Mouse (Mus musculus): Measurements from ENCODE around the gene Camk1d. TPM values are rescaled to one million over a fixed set of nuclear protein-coding genes. Genes with fewer than 3 reads are reported as not detected.

The Camk1d gene
- polyA plus RNA-seq, 1 experiment = 25.6 TPM

DNA sequence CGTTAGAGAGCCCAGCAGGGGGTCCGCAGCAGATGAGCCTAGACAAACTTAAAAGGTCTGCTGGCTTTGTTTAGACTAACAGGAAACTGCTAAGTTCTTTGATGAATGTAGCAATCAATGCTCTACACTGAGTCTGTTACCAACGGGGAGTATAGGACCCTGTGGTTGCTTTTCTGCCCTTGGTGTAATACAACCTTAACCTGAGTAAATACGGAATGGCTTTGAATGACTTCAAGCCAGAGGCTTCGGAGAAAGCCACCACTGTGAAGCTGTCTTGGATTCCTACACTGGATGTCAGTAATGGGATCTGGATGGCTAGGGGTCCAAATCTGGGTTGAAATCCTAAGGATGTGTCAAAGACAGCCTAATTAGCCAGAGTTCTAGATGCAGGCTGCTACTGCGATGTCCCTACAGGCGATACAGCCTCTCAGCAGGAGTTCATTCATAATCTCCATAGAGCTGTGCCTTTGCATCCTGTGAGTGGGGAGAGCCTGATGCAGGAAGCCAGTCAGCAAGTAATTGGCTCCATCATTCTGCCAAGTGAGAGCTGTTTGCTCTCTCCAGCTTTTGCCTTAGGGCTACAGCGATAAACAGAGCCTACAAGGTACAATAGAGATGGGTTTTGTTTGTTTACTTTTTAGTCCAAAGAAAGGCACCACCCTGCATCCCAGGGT, 10.8 kb upstream of the Camk1d start:
- no peak for TF ChIP-seq CTCF (IDR thresholded peaks at IDR 0.05; ENCODE audit: borderline replicate concordance, insufficient read depth, low read depth, low read length)
- TF ChIP-seq POLR2A (IDR thresholded peaks at IDR 0.05; ENCODE audit: borderline replicate concordance, insufficient read depth, low read length) = no peak
- Histone ChIP-seq H3K4me1 (ENCODE audit: control insufficient read depth, insufficient read depth, low read length) (no peaks in the 10 kb centered on the region), H3K27ac (ENCODE audit: insufficient read depth, low read length) (no peak overlapping the region), H3K27me3 (ENCODE audit: control insufficient read depth, insufficient read depth, low read length) (no peaks in the 10 kb centered on the region), H3K4me3 (replicated peaks; ENCODE audit: insufficient read depth, low read depth, low read length) (no peak overlapping the region)
- DNase-seq = no peak
- WGBS = 27% methylated on average over 8 of the region's 8 CpGs

DNA sequence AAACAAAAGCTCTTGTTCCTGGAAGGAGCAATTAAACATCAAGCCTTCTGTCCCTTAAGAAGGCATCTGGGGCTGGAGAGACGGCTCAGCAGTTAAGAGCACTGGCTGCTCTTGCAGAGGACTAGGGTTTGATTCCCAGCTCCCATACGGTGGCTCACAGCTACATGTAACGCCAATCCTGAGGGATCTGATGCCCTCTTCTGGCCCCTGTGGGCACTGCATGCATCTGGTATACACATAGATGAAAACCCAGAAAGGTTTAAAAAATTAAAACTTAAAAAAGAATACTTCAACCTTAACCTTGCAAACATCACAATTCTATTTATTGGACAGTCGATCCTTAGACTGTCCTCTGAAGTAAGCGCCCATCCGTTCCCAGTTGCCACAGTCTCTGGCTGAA, 3.4 kb upstream of the Camk1d start:
- WGBS = 97% methylated on average over 6 of the region's 6 CpGs
- H3K4me3 ChIP-seq (replicated peaks; ENCODE audit: insufficient read depth, low read depth, low read length) = no peak overlapping the region
- no peak for DNase-seq
- no peaks in the 10 kb centered on the region for H3K27me3 ChIP-seq (ENCODE audit: control insufficient read depth, insufficient read depth, low read length)
- TF ChIP-seq CTCF (IDR thresholded peaks at IDR 0.05; ENCODE audit: borderline replicate concordance, insufficient read depth, low read depth, low read length) (no peak), POLR2A (IDR thresholded peaks at IDR 0.05; ENCODE audit: borderline replicate concordance, insufficient read depth, low read length) (no peak)
- H3K4me1 ChIP-seq (ENCODE audit: control insufficient read depth, insufficient read depth, low read length) = peaks cover 2% of the 10 kb centered on the region
- H3K27ac ChIP-seq (ENCODE audit: insufficient read depth, low read length) = no peak overlapping the region

DNA sequence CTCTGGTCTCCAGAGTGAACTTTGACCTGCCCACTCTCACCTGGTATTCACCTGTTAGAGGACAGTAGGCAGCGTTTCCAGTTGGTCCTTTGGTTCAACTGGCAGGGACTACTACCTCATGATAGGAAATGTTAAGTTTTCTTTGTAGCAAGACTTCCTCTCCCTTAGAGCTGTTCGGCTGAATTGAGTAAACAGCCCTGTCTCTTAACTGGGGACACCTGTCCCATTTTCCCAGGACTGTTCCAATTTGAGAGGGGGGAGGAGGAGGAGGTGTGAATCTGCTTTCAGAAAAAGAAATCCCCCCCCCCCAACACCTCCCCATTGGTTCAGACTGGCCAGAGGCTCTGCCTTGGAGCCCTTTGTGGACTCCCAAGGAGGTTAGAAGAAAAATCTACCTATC, 1.2 kb upstream of the Camk1d start:
- peak overlapping the region; percentile 98 for H3K4me3 ChIP-seq (replicated peaks; ENCODE audit: insufficient read depth, low read depth, low read length)
- peak in 1 of 2 experiments; percentile 54 for DNase-seq
- 39% methylated on average over 2 of the region's 2 CpGs for WGBS
- H3K27ac ChIP-seq (ENCODE audit: insufficient read depth, low read length) = no peak overlapping the region
- no peaks in the 10 kb centered on the region for H3K27me3 ChIP-seq (ENCODE audit: control insufficient read depth, insufficient read depth, low read length)
- TF ChIP-seq POLR2A (IDR thresholded peaks at IDR 0.05; ENCODE audit: borderline replicate concordance, insufficient read depth, low read length) (0 out of 2 replicates have a peak, but pooled peaks have one; percentile 17), CTCF (IDR thresholded peaks at IDR 0.05; ENCODE audit: borderline replicate concordance, insufficient read depth, low read depth, low read length) (no peak)
- peaks cover 3% of the 10 kb centered on the region for H3K4me1 ChIP-seq (ENCODE audit: control insufficient read depth, insufficient read depth, low read length)

DNA sequence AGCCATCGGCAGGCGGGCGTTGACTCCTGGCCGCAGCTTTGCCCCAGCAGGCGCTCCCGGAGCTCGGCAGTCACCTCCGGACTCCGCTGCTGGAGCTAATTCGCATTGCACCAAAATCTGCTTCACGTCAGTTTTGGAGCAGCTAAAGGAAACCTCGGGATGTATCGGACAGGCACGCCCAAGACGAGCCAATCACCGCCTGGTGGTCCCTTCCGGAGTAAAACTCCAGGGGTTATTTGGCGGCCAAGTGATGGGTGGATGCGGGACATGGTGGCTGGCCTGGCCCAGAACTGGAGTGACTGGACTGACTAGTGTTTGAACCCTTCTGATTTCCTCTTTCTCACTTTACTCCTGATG, 717 bp upstream of the Camk1d start:
- TF ChIP-seq POLR2A (IDR thresholded peaks at IDR 0.05; ENCODE audit: borderline replicate concordance, insufficient read depth, low read length) = no peak
- no peak for TF ChIP-seq CTCF (IDR thresholded peaks at IDR 0.05; ENCODE audit: borderline replicate concordance, insufficient read depth, low read depth, low read length)
- Histone ChIP-seq H3K4me3 (replicated peaks; ENCODE audit: insufficient read depth, low read depth, low read length) (peak overlapping the region; percentile 98), H3K4me1 (ENCODE audit: control insufficient read depth, insufficient read depth, low read length) (peaks cover 3% of the 10 kb centered on the region), H3K27ac (ENCODE audit: insufficient read depth, low read length) (peak overlapping the region; percentile 34; the same call in 1 of the 2 replicates), H3K27me3 (ENCODE audit: control insufficient read depth, insufficient read depth, low read length) (no peaks in the 10 kb centered on the region)
- DNase-seq = peak in 1 of 2 experiments; percentile 80
- WGBS = under 1% methylated on average over 19 of the region's 19 CpGs

DNA sequence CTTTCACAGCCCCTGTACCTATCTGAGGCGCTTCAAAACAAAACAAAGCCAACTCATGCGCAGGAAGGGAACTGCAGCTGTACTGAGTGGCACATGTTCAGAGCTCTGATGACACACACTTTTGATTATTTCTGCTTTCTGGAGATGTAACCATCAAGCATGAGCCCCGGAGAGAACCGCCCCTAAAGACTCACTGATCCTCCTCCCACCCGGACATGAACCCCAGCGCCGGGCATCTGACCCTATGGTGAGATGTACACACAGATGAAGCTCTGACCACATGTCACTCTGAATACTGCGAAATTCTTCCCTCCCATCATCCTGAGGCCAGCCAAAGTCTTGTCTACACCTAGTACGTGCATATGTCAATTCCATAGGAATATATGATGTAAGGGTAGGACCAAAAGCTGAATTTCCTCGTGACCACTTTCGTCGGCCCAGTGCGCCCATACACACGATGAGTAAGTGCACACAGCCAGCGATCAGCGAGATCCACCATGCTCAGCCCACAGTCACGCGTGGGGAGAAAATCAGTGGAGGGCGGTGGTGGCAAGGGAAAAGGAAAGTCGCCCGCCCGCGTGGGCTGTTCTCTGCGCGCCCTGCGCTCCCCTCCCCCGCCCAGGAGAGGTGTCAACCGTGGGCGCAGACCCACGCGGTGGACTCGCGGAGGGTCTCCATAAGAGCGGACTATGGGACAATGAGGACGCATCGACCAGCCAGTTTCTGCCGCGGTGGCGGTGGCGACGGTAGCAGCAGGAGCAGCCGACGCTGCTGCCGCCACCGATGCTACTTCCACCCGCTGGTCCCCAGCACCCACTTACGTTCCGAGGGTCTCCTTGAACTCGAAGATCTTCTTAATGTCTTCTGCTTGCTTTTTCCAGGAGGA, 747 bp downstream of the Camk1d start:
- Histone ChIP-seq H3K4me1 (ENCODE audit: control insufficient read depth, insufficient read depth, low read length) (peaks cover 5% of the 10 kb centered on the region), H3K27ac (ENCODE audit: insufficient read depth, low read length) (peak overlapping the region; percentile 71), H3K4me3 (replicated peaks; ENCODE audit: insufficient read depth, low read depth, low read length) (peak overlapping the region; percentile 98), H3K27me3 (ENCODE audit: control insufficient read depth, insufficient read depth, low read length) (no peaks in the 10 kb centered on the region)
- TF ChIP-seq CTCF (IDR thresholded peaks at IDR 0.05; ENCODE audit: borderline replicate concordance, insufficient read depth, low read depth, low read length) (no peak), POLR2A (IDR thresholded peaks at IDR 0.05; ENCODE audit: borderline replicate concordance, insufficient read depth, low read length) (no peak; the same call in 1 of the 2 replicates)
- peak; percentile 53 to 61 for DNase-seq
- under 1% methylated on average over 49 of the region's 49 CpGs for WGBS

DNA sequence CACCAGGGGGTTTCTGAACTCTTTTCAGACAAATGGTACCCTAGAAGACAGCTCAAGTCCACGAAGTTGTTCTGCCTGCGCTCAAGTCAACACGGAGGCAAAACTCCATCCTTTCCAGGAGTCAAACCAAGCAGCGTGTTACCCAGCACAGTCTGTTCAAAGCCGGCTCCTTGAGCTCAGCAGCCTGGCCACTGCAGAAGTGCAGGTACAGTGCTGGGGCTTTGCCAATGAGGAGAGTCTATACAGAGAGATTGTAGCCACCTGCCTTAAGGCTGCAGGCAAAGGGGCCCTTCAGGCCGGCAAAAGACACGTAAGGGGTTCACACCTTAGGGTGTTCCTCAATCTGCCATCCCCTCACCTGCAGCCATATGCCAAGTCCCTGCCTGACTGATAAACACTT, 2.1 kb downstream of the Camk1d start:
- WGBS = 43% methylated on average over 7 of the region's 7 CpGs
- Histone ChIP-seq H3K27ac (ENCODE audit: insufficient read depth, low read length) (no peak overlapping the region), H3K27me3 (ENCODE audit: control insufficient read depth, insufficient read depth, low read length) (no peaks in the 10 kb centered on the region), H3K4me1 (ENCODE audit: control insufficient read depth, insufficient read depth, low read length) (peaks cover 13% of the 10 kb centered on the region), H3K4me3 (replicated peaks; ENCODE audit: insufficient read depth, low read depth, low read length) (peak overlapping the region; percentile 6)
- peak; percentile 30 to 43 for DNase-seq
- TF ChIP-seq POLR2A (IDR thresholded peaks at IDR 0.05; ENCODE audit: borderline replicate concordance, insufficient read depth, low read length) = no peak
- TF ChIP-seq CTCF (IDR thresholded peaks at IDR 0.05; ENCODE audit: borderline replicate concordance, insufficient read depth, low read depth, low read length) = no peak

DNA sequence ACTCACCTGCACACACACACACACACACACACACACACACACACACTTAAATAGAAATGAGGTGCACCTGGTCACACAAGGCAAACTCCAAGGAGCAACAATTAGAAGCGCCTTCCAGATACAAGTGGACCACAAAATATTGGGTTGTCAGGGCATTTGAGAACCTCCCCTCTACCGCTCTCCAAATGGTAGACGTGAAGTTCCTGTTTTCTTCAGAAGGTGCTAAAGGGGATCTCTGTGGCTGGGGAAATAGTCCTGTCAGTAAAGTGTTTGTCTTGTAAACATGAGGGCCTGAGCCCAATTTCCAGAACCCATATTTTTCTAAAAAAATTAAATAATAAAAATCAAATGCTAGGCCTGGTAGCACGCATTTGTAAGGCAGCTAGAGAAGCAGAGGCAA, 4.4 kb downstream of the Camk1d start:
- DNase-seq = no peak
- WGBS = 98% methylated on average over 4 of the region's 4 CpGs
- Histone ChIP-seq H3K27ac (ENCODE audit: insufficient read depth, low read length) (no peak overlapping the region), H3K4me1 (ENCODE audit: control insufficient read depth, insufficient read depth, low read length) (peaks cover 17% of the 10 kb centered on the region), H3K27me3 (ENCODE audit: control insufficient read depth, insufficient read depth, low read length) (no peaks in the 10 kb centered on the region), H3K4me3 (replicated peaks; ENCODE audit: insufficient read depth, low read depth, low read length) (no peak overlapping the region)
- no peak for TF ChIP-seq CTCF (IDR thresholded peaks at IDR 0.05; ENCODE audit: borderline replicate concordance, insufficient read depth, low read depth, low read length)
